Mouse (Mus musculus) adrenal gland, postnatal 10 days (tissue): ENCODE data around the gene Scd1. TPM values are rescaled to one million over a fixed set of nuclear protein-coding genes. Genes with fewer than 3 reads are reported as not detected.
"Not testable (repeated sequence)": the region's sequence is repeated elsewhere in the genome, so short reads cannot be mapped to it uniquely, and the experiment has no call there.

ENCODE experiments used
- DNase-seq: peaks from one replicate; pipeline ENCODE4 v3.0.0; 2021; ENCODE audit warnings: mixed read lengths
- total RNA-seq, 2 experiments: library from RNA; stranded (reverse); gene quantifications; 2 replicates each; pipeline ENCODE4 v1.2.3; 2021

Scd1 gene
- total RNA-seq, 2 experiments from 2014 or later = 181 to 382 TPM

DNA sequence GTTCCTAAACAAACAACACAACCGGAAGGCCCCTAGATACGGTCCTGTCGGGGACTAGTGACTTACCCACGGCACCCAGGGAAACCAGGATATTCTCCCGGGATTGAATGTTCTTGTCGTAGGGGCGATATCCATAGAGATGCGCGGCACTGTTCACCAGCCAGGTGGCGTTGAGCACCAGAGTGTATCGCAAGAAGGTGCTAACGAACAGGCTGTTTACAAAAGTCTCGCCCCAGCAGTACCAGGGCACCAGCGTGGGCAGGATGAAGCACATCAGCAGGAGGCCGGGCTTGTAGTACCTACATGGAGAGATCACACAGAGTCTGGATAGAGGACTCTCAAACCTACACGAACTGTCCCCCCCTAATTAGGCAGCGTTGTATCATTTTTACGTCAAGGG lies 7.6 kb downstream of the Scd1 start:
- no peak for DNase-seq

DNA sequence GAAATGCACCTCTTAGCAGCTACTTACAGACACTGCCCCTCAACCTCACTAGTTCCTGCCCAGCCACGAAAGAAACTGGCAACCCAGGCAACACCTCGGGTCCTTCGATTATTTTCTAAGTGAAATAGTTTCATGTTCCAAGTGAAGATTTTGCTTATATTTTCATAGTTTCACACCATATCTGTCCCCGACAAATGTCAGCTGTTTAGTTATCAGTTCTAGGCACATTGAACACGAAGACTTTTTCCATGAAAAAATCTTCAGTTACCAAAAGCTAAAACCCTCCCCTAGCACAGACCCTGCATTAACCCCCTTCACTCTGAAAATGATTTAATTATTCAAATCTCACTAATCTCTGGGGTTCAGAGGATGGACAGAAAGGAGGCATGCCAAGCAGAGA lies 10.9 kb downstream of the Scd1 start:
- no peak for DNase-seq

DNA sequence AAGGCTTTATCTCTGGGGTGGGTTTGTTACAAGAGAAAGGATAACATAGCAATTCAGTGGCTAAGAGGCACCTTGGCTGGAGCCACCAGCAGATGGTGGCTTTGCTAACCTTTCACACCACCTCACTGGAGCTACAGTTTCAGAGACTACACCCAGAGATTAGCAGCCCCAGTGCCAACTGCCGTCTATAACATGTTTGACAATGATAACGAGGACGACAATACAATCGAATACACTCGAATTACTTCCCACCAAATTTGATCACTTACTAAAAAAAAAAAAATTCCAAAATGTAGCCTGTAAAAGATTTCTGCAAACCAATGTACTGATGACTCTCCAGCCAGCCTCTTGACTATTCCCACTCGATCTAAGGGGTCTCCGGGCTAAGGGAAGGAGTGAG lies 12.7 kb downstream of the Scd1 start:
- DNase-seq = no peak

- DNase-seq = no peak
Measured at GRCm38 (mm10) chr19:44393962-44394422, 13.7 kb downstream of the Scd1 start.

DNA sequence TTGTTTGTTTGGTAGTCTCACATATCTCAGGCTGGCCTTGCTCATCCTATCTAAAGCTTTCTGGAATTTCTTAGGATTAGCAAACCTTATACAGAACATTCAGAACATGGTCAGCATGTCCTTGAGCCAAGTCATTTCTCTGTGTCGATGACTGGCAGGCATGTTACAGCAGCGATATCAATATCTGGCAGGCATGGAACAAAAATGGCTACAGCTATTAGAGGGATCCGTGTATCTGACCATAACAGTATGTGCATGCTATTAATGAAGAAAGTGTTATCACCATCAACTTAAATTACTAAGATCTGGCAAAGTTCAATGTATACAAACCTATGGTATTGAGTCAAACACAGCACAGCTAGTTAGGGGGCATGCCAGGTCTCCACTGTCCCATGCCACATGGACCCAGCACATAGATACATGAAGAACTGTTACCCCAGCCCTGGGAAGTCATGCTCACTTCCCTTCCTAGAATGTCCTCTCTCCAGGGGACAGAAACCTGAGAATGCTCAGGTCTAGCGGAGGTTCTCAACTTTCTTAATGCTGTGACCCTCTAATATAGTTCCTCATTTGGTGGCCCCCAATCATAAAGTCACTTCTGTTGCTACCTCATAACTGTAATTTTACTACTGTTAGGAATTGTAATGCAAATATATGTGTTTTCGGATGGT lies 15.2 kb downstream of the Scd1 start:
- DNase-seq = no peak

- DNase-seq = no peak
Measured at GRCm38 (mm10) chr19:44391856-44392255, 15.8 kb downstream of the Scd1 start.

GRCm38 (mm10) chr19:44389507-44389906 lies 18.2 kb downstream of the Scd1 start:
- DNase-seq = peak; percentile 50

GRCm38 (mm10) chr19:44388475-44389428 lies 18.9 kb downstream of the Scd1 start:
- peak; percentile 97 for DNase-seq

GRCm38 (mm10) chr19:44387746-44388474 lies 19.8 kb downstream of the Scd1 start:
- DNase-seq = peak; percentile 32

GRCm38 (mm10) chr19:44387089-44387671 lies 20.5 kb downstream of the Scd1 start:
- DNase-seq = no peak

- DNase-seq = peak; percentile 18
Measured at GRCm38 (mm10) chr19:44385887-44386498, 21.7 kb downstream of the Scd1 start.

GRCm38 (mm10) chr19:44382682-44383321 lies 24.9 kb downstream of the Scd1 start:
- DNase-seq = no peak

GRCm38 (mm10) chr19:44380065-44380464 lies 27.6 kb downstream of the Scd1 start:
- DNase-seq = no peak

- no peak for DNase-seq
Measured at GRCm38 (mm10) chr19:44379090-44379489, 28.6 kb downstream of the Scd1 start.

GRCm38 (mm10) chr19:44377629-44378375 lies 29.9 kb downstream of the Scd1 start:
- no peak for DNase-seq

DNA sequence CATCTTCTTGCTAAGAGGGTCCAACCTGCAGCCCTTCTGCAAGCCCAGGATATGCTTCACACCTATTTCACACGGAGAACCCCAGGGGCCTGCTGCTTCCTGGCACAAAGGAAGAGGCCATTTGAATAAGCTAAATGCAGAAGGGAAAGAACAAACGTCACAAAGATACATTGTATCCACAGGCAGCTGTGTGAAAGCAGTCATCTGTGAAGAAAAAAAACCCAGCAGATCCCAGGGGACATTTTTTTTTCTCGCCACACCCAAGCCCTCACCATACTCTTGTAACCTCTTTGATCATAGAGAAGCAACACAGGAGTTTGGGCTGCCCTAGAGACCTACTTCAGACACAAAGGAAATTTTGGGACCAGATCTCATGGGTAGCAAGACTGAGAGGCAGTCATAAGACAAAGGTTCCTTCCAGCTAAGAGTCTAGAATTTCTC lies 31.1 kb downstream of the Scd1 start:
- DNase-seq = no peak

DNA sequence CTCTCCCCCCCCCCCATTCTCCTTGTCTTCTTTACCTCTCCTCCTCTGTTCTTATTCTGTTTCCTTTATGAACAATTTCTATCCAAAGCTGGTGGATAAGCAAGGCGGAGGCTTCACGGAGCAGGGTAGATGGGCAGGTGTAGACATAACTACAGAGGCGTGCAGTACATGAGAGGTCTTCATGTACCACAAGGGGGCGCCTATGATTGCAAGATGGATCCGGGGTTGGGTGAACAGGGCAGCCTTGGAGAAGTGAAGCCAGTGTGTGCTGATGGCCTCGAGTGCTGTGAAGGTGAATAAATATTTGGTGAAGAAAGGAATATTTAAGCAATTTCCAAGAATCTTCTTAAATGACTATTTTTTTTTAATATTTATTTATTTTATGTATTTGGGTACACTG lies 34.7 kb downstream of the Scd1 start:
- DNase-seq = peak; percentile 91

DNA sequence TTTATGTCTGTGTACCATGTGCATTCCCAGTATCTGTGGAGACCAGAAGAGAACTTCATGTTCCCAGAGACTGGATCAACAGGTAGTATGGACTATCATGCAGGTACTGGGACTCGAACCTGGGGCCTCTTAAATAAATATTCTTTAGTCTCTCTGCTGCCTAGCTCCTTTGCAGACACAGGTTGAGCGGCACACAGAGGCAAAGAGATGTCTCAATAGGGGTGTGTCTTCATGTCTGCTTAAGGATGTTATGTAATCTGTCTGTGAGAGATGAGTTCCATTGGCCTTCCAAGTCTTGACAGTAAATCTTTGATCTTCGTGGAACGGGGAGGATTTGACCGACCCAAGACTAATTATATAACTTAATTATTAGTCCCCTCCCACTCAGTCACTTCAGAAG lies 37.4 kb downstream of the Scd1 start:
- DNase-seq = no peak

DNA sequence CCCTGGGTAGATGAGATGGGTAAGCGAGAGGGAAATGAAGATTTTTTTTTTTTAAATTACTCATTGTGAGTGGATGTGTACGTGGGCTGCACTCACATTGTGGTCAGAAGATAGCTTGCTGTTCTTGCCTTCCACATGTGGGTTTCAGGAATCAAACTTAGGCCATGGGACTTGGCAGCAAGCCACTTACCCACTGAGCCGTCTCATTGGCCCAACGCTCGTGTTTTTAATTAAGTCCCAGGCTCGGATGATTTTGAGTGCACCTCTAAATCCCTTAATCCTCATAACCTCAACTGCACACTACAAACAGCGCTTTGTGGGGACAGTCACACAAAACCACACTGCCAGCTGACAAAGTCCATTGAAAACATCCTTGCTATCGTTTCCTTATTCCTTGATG lies 38.3 kb downstream of the Scd1 start:
- DNase-seq = no peak

GRCm38 (mm10) chr19:44367076-44367475 lies 40.6 kb downstream of the Scd1 start:
- DNase-seq = not testable (repeated sequence)
